Mouse (Mus musculus) intestine, embryonic 14.5 days (tissue): ENCODE measurements around the gene Shld1. TPM values are rescaled to one million over a fixed set of nuclear protein-coding genes. Genes with fewer than 3 reads are reported as not detected.

ENCODE experiments used
- ATAC-seq: fragments of 200-750 bp; cut with Nextera tagmentation; replicated peaks from 2 replicates; pipeline ENCODE4 v1.8.0; 2017; ENCODE audit warnings: low read depth, moderate number of reproducible peaks, moderate TSS enrichment, moderate library complexity; ENCODE audit not compliant: low FRiP score, low TSS enrichment
- DNase-seq: peaks from one replicate; pipeline ENCODE4 v3.0.0-alpha.2; 2018; ENCODE audit warnings: low spot score
- H3K27ac ChIP-seq: fragments of 300-500 bp; sonication (generic); 2 replicates; pipeline ENCODE4 v1.5.1; 2014; ENCODE audit warnings: low read depth, mild to moderate bottlenecking, control low read depth
- H3K27me3 ChIP-seq: fragments of 300-500 bp; sonication (generic); replicated peaks from 2 replicates; pipeline ENCODE4 v1.6.1; 2014; ENCODE audit warnings: low read length, control low read depth; ENCODE audit not compliant: control insufficient read depth, insufficient read depth
- H3K36me3 ChIP-seq: fragments of 300-500 bp; sonication (generic); 2 replicates; pipeline ENCODE4 v1.6.1; 2014; ENCODE audit warnings: low read length, control low read depth; ENCODE audit not compliant: control insufficient read depth, insufficient read depth
- H3K4me1 ChIP-seq: fragments of 300-500 bp; sonication (generic); replicated peaks from 2 replicates; pipeline ENCODE4 v1.6.1; 2014; ENCODE audit warnings: low read length, control low read depth, mixed read lengths; ENCODE audit not compliant: control insufficient read depth, insufficient read depth
- H3K4me2 ChIP-seq: fragments of 300-500 bp; sonication (generic); 2 replicates; pipeline ENCODE4 v1.6.1; 2014; ENCODE audit warnings: low read length
- H3K4me3 ChIP-seq: fragments of 300-500 bp; sonication (generic); 2 replicates; pipeline ENCODE4 v1.5.1; 2014; ENCODE audit warnings: low read depth, low read length, control low read depth, mixed read lengths
- H3K9ac ChIP-seq: fragments of 300-500 bp; sonication (generic); 2 replicates; pipeline ENCODE4 v1.6.1; 2014; ENCODE audit warnings: mild to moderate bottlenecking, low read length
- H3K9me3 ChIP-seq: fragments of 300-500 bp; sonication (generic); 2 replicates; pipeline ENCODE4 v1.6.1; 2016; ENCODE audit warnings: low read length, control low read depth; ENCODE audit not compliant: control insufficient read depth
- WGBS: fragments of 180-500 bp; shearing (Covaris S2); extraction: QIAGEN DNeasy Blood & Tissue Kit; methylation state at CpG from one replicate; pipeline ENCODE4 v1.1.7; 2014; 5-methylcytosine and 5-hydroxymethylcytosine counted together
- polyA plus RNA-seq: library from polyadenylated mRNA; unstranded; fragments of >200 nt; fragmentation: Nextera tagmentation; extraction: Ambion mirVana; gene quantifications from 2 replicates; pipeline ENCODE4 v1.2.1, GENCODE M21; 2014

Shld1 gene
- polyA plus RNA-seq, 1 experiment from 2014 or later, result 13.6 TPM

DNA sequence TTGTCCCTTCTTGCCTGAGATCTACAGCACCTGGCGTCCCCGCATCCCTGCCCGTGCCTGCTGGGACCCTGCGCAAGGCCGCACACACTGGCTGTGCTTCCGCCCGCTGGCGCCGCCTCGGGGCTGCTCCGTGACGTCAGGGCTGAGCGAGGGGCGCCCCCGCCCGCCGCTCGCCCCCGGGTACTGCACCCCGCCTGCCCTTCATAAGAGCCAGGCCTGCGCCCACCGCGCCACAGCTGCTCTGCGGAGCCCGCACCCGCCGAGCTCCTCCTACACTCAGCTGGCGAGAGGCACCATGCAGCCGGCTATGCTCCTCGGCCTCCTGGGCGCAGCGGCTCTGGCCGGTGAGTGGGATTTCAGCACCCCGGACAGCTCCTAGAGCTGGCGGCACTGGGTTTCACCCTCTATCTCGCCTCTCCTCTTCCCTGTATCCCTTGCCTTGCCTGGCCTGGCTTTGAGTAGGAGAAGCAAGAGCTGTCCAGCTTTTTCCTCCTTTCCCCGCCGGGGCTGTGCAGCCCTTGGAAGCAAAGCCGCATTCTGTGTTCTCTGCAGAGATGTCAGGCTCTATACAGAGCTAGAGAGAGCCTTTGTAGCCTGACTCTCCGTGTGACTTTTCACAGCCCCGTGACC, 94.8 kb downstream of the Shld1 start:
- WGBS, result under 1% methylated on average over 41 of the region's 41 CpGs
- ATAC-seq, result peak; percentile 96
- Histone ChIP-seq H3K4me3 (peak overlapping the region; percentile 37), H3K9me3 (no peaks in the 10 kb centered on the region), H3K36me3 (no peaks in the 10 kb centered on the region), H3K4me2 (peak overlapping the region; percentile 73), H3K9ac (no peak overlapping the region), H3K27me3 (0 out of 2 replicates have a peak, but pooled peaks cover 3% of the 10 kb centered on the region), H3K27ac (no peak overlapping the region), H3K4me1 (peaks cover 3% of the 10 kb centered on the region; the same call in 1 of the 2 replicates)
- peak; percentile 98 for DNase-seq

GRCm38 (mm10) chr2:132784039-132784438, 97.3 kb downstream of the Shld1 start:
- ATAC-seq (no peak), DNase-seq (no peak)
- H3K36me3 ChIP-seq, result no peaks in the 10 kb centered on the region
- H3K27ac ChIP-seq, result no peak overlapping the region
- no peak overlapping the region for H3K4me3 ChIP-seq
- H3K4me1 ChIP-seq, result peaks cover 3% of the 10 kb centered on the region; the same call in 1 of the 2 replicates
- no peaks in the 10 kb centered on the region for H3K9me3 ChIP-seq
- H3K4me2 ChIP-seq, result no peak overlapping the region
- 0 out of 2 replicates have a peak, but pooled peaks cover 3% of the 10 kb centered on the region for H3K27me3 ChIP-seq
- no peak overlapping the region for H3K9ac ChIP-seq
- 75% methylated on average over 6 of the region's 6 CpGs for WGBS

GRCm38 (mm10) chr2:132793441-132794203, 106.9 kb downstream of the Shld1 start:
- Histone ChIP-seq H3K9ac (no peak overlapping the region), H3K27me3 (no peaks in the 10 kb centered on the region), H3K9me3 (no peaks in the 10 kb centered on the region), H3K27ac (no peak overlapping the region), H3K36me3 (no peaks in the 10 kb centered on the region), H3K4me2 (no peak overlapping the region), H3K4me3 (no peak overlapping the region), H3K4me1 (no peaks in the 10 kb centered on the region)
- DNase-seq (no peak), ATAC-seq (no peak)
- 85% methylated on average over 19 of the region's 19 CpGs for WGBS

DNA sequence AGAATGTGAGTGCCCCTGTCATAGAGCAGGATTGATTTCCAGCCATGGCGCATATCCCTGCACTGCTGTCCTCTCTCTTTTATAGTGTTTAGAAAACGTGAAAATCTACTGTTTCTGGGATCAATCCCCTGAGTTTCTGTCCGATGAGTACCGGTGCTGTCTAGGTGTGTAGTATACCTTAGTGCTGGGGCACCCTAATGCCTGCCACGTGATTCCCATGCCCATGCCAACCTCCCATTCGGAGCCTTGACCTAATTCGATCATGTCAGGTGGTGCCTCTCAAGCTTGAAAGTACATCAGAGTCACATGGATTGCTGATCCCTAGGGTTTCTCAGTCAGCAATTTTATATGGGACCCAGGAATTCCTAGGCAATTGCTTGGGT, 107.5 kb downstream of the Shld1 start:
- no peak overlapping the region for H3K4me2 ChIP-seq
- H3K9me3 ChIP-seq, result no peaks in the 10 kb centered on the region
- no peak overlapping the region for H3K9ac ChIP-seq
- H3K27me3 ChIP-seq, result no peaks in the 10 kb centered on the region
- no peaks in the 10 kb centered on the region for H3K4me1 ChIP-seq
- DNase-seq (no peak), ATAC-seq (no peak)
- H3K36me3 ChIP-seq, result no peaks in the 10 kb centered on the region
- H3K4me3 ChIP-seq, result no peak overlapping the region
- WGBS, result 82% methylated on average over 7 of the region's 7 CpGs
- H3K27ac ChIP-seq, result no peak overlapping the region

Other genes starting within 250 kb of the Shld1 start
- 29.2 and 30.7 TPM in 2 replicates for gene Gpcpd1, start 99.2 kb upstream of the Shld1 start, polyA plus RNA-seq
- gene Chgb, start 94.3 kb downstream of the Shld1 start, polyA plus RNA-seq, result 4.2 and 15.2 TPM in 2 replicates
- 34.4 and 37.2 TPM in 2 replicates for gene Trmt6, start 129.1 kb downstream of the Shld1 start, polyA plus RNA-seq
- gene Mcm8, start 129.2 kb downstream of the Shld1 start, polyA plus RNA-seq, result 13.5 and 16.3 TPM in 2 replicates
- 13.9 and 20.3 TPM in 2 replicates for gene Crls1, start 159.7 kb downstream of the Shld1 start, polyA plus RNA-seq
- gene Lrrn4, start 194.0 kb downstream of the Shld1 start, polyA plus RNA-seq, result 13.1 and 13.2 TPM in 2 replicates